Mouse (Mus musculus) lung, adult 2 months (tissue): ENCODE data around the gene Nav1.

Experiments
- CTCF ChIP-seq: fragments of 200-500 bp; IDR thresholded peaks from 2 replicates; pipeline ENCODE4 v1.5.1; 2011; ENCODE audit warnings: mild to moderate bottlenecking, low read length, control low read depth; ENCODE audit not compliant: insufficient read depth
- POLR2A ChIP-seq: fragments of 200-500 bp; IDR thresholded peaks from 2 replicates; pipeline ENCODE4 v1.6.1; 2011; ENCODE audit warnings: low read depth, mild to moderate bottlenecking, control low read depth, low read length, borderline replicate concordance; ENCODE audit errors: extremely low read depth

DNA sequence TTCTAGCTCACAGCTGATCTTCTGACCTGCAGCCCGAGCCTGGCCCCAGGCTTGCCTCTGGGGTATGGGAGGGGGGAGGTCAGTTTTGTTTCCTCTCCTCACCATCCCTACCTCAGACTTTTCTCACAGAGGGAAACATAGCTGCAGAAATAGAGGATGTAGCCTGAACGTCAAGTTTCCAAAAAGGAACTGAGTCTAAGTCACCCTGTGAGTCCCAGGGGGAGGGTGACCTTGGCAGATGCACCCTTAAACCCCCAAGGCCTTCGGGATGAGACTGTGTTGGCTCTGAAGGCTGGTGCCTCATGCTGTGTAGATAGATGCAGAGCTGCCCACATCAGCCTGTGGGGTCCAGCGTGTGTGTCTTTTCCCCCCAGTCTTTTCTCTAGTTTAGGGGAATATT lies 72.3 kb downstream of the Nav1 start:
- no peak for TF ChIP-seq POLR2A
- TF ChIP-seq CTCF: no peak
